Mouse (Mus musculus) brain, adult 2 months (tissue): ENCODE measurements at regions not wholly inside any gene's neighbourhood (a gene's known extent, or its start where the extent isn't known, plus 50 kb on each side); places are given as distances from the start of the nearest gene placed in this dataset.
A peak's percentile ranks its signal among the peaks of the same experiment; 100 is the strongest.

Experiments used
- DNase-seq: peaks from one replicate; pipeline ENCODE4 v3.0.0; 2011; ENCODE audit warnings: low read depth, low spot score

- DNase-seq = no peak
Observed at GRCm38 (mm10) chr15:86721131-86721530, 506.9 kb downstream of the Tbc1d22a start.

- no peak for DNase-seq
Observed at GRCm38 (mm10) chr15:86737945-86738344, 523.7 kb downstream of the Tbc1d22a start.

GRCm38 (mm10) chr15:86738356-86738755 is 524.1 kb downstream of the Tbc1d22a start:
- DNase-seq = no peak

- DNase-seq = no peak
Observed at GRCm38 (mm10) chr15:86738776-86739175, 524.5 kb downstream of the Tbc1d22a start.

GRCm38 (mm10) chr15:86751436-86752136 is 537.3 kb downstream of the Tbc1d22a start:
- peak; percentile 78 for DNase-seq

GRCm38 (mm10) chr15:86763581-86764375 is 549.5 kb downstream of the Tbc1d22a start:
- peak; percentile 98 for DNase-seq

- DNase-seq = peak; percentile 68
Observed at GRCm38 (mm10) chr15:86767623-86768022, 553.4 kb downstream of the Tbc1d22a start.

- DNase-seq = peak; percentile 49
Observed at GRCm38 (mm10) chr15:86773041-86773440, 558.8 kb downstream of the Tbc1d22a start.

- DNase-seq = no peak
Observed at GRCm38 (mm10) chr15:86777998-86778397, 563.7 kb downstream of the Tbc1d22a start.

GRCm38 (mm10) chr15:86781160-86781559 is 566.9 kb downstream of the Tbc1d22a start:
- no peak for DNase-seq

GRCm38 (mm10) chr15:86794716-86795115 is 580.5 kb downstream of the Tbc1d22a start:
- peak; percentile 32 for DNase-seq

- DNase-seq = peak; percentile 69
Observed at GRCm38 (mm10) chr15:86798474-86799178, 584.4 kb downstream of the Tbc1d22a start.

- peak; percentile 54 for DNase-seq
Observed at GRCm38 (mm10) chr15:86807296-86808080, 593.2 kb downstream of the Tbc1d22a start.

- DNase-seq = no peak
Observed at GRCm38 (mm10) chr15:86811821-86812220, 597.6 kb downstream of the Tbc1d22a start.

GRCm38 (mm10) chr15:86814808-86815421 is 600.7 kb downstream of the Tbc1d22a start:
- peak; percentile 59 for DNase-seq

- DNase-seq = peak; percentile 90
Observed at GRCm38 (mm10) chr15:86835996-86836395, 621.7 kb downstream of the Tbc1d22a start.

GRCm38 (mm10) chr15:86852161-86852870 is 638.1 kb downstream of the Tbc1d22a start:
- peak; percentile 48 for DNase-seq

- no peak for DNase-seq
Observed at GRCm38 (mm10) chr15:86858356-86858906, 644.2 kb downstream of the Tbc1d22a start.

GRCm38 (mm10) chr15:86875721-86876309 is 661.6 kb downstream of the Tbc1d22a start:
- DNase-seq = no peak

- DNase-seq = no peak
Observed at GRCm38 (mm10) chr15:86896974-86897373, 647.1 kb upstream of the Fam19a5 start.
